Mouse (Mus musculus) midbrain, embryonic 15.5 days (tissue): ENCODE data around the gene Gm45521. TPM values are rescaled to one million over a fixed set of nuclear protein-coding genes. Genes with fewer than 3 reads are reported as not detected.

ENCODE experiments used
- ATAC-seq: fragments of 200-750 bp; cut with Nextera tagmentation; replicated peaks from 2 replicates; pipeline ENCODE4 v1.8.0; 2017; ENCODE audit warnings: moderate TSS enrichment
- H3K27ac ChIP-seq: fragments of 300-500 bp; sonication (generic); 2 replicates; pipeline ENCODE4 v1.5.1; 2015; ENCODE audit warnings: mild to moderate bottlenecking, inconsistent platforms
- H3K27me3 ChIP-seq: fragments of 300-500 bp; sonication (generic); replicated peaks from 2 replicates; pipeline ENCODE4 v1.6.1; 2015; ENCODE audit warnings: inconsistent platforms
- H3K36me3 ChIP-seq: fragments of 300-500 bp; sonication (generic); replicated peaks from 2 replicates; pipeline ENCODE4 v1.6.1; 2015; ENCODE audit warnings: inconsistent platforms
- H3K4me1 ChIP-seq: fragments of 300-500 bp; sonication (generic); 2 replicates; pipeline ENCODE4 v1.6.1; 2015; ENCODE audit warnings: inconsistent platforms
- H3K4me2 ChIP-seq: fragments of 300-500 bp; sonication (generic); 2 replicates; pipeline ENCODE4 v1.6.1; 2015; ENCODE audit warnings: inconsistent platforms, mild to moderate bottlenecking, moderate library complexity
- H3K4me3 ChIP-seq: fragments of 300-500 bp; sonication (generic); 2 replicates; pipeline ENCODE4 v1.5.1; 2015; ENCODE audit warnings: mild to moderate bottlenecking, inconsistent platforms
- H3K9ac ChIP-seq: fragments of 300-500 bp; sonication (generic); 2 replicates; pipeline ENCODE4 v1.6.1; 2015; ENCODE audit warnings: mild to moderate bottlenecking, inconsistent platforms
- H3K9me3 ChIP-seq: fragments of 300-500 bp; sonication (generic); 2 replicates; pipeline ENCODE4 v1.6.1; 2016; ENCODE audit warnings: inconsistent platforms
- WGBS: fragments of 180-500 bp; shearing (Covaris S2); methylation state at CpG from one replicate; pipeline ENCODE4 v1.1.7; 2015; ENCODE audit warnings: mixed read lengths; 5-methylcytosine and 5-hydroxymethylcytosine counted together
- polyA plus RNA-seq: library from polyadenylated mRNA; unstranded; fragments of >200 nt; fragmentation: Nextera tagmentation; extraction: Ambion mirVana; gene quantifications from 2 replicates; pipeline ENCODE4 v1.2.1, GENCODE M21; 2015

Gm45521 gene
- 0.71 TPM in 1 of 2 replicates, not detected in the other for polyA plus RNA-seq

- H3K36me3 ChIP-seq: no peaks in the 10 kb centered on the region
- ATAC-seq: peak; percentile 48; the same call in 1 of the 2 replicates
- no peaks in the 10 kb centered on the region for H3K4me1 ChIP-seq
- no peaks in the 10 kb centered on the region for H3K27me3 ChIP-seq
- no peak within 1 kb of the TSS for H3K4me3 ChIP-seq
- no peak within 1 kb of the TSS for H3K4me2 ChIP-seq
- no peak within 1 kb of the TSS for H3K9ac ChIP-seq
- no peaks in the 10 kb centered on the region for H3K9me3 ChIP-seq
- WGBS: 42% methylated on average over 9 of the region's 9 CpGs
- H3K27ac ChIP-seq: no peak within 1 kb of the TSS
These were observed at the start of gene Gm45521 for GRCm38 (mm10) chr14:7957049-7957448. Gene Gm45521, plus strand, starts transcription at chr14:7957288.

- H3K4me3 ChIP-seq: no peak overlapping the region
- H3K36me3 ChIP-seq: peaks cover 20% of the 10 kb centered on the region; the same call in 1 of the 2 replicates
- 68% methylated on average over 10 of the region's 10 CpGs for WGBS
- H3K9ac ChIP-seq: no peak overlapping the region
- H3K4me1 ChIP-seq: no peaks in the 10 kb centered on the region
- no peaks in the 10 kb centered on the region for H3K27me3 ChIP-seq
- no peak overlapping the region for H3K27ac ChIP-seq
- no peak for ATAC-seq
- no peak overlapping the region for H3K4me2 ChIP-seq
- no peaks in the 10 kb centered on the region for H3K9me3 ChIP-seq
These were observed 47.6 kb upstream of the Gm45521 start for GRCm38 (mm10) chr14:7909472-7909871.

GRCm38 (mm10) chr14:7913842-7914241, 43.2 kb upstream of the Gm45521 start:
- H3K27me3 ChIP-seq: no peaks in the 10 kb centered on the region
- no peak overlapping the region for H3K4me3 ChIP-seq
- 70% methylated on average over 7 of the region's 7 CpGs for WGBS
- H3K36me3 ChIP-seq: peaks cover 25% of the 10 kb centered on the region
- no peaks in the 10 kb centered on the region for H3K4me1 ChIP-seq
- no peak overlapping the region for H3K4me2 ChIP-seq
- no peak overlapping the region for H3K27ac ChIP-seq
- no peaks in the 10 kb centered on the region for H3K9me3 ChIP-seq
- ATAC-seq: peak; percentile 30; the same call in 1 of the 2 replicates
- H3K9ac ChIP-seq: no peak overlapping the region

GRCm38 (mm10) chr14:7914461-7914860, 42.6 kb upstream of the Gm45521 start:
- no peak overlapping the region for H3K27ac ChIP-seq

GRCm38 (mm10) chr14:7918150-7918991, 38.7 kb upstream of the Gm45521 start:
- H3K27ac ChIP-seq: no peak overlapping the region
- H3K4me2 ChIP-seq: no peak overlapping the region
- no peak overlapping the region for H3K9ac ChIP-seq
- ATAC-seq: no peak
- H3K4me1 ChIP-seq: no peaks in the 10 kb centered on the region
- peaks cover 32% of the 10 kb centered on the region for H3K36me3 ChIP-seq
- no peak overlapping the region for H3K4me3 ChIP-seq
- 77% methylated on average over 6 of the region's 6 CpGs for WGBS
- H3K9me3 ChIP-seq: no peaks in the 10 kb centered on the region
- H3K27me3 ChIP-seq: no peaks in the 10 kb centered on the region

More at GRCm38 (mm10) chr14:7914461-7914860, 42.6 kb upstream of the Gm45521 start:
- no peak overlapping the region for H3K4me3 ChIP-seq
- 77% methylated on average over 4 of the region's 4 CpGs for WGBS
- H3K9me3 ChIP-seq: no peaks in the 10 kb centered on the region
- peaks cover 29% of the 10 kb centered on the region for H3K36me3 ChIP-seq
- H3K4me2 ChIP-seq: no peak overlapping the region
- no peaks in the 10 kb centered on the region for H3K4me1 ChIP-seq
- ATAC-seq: peak; percentile 41; the same call in 1 of the 2 replicates
- H3K9ac ChIP-seq: no peak overlapping the region
- no peaks in the 10 kb centered on the region for H3K27me3 ChIP-seq

GRCm38 (mm10) chr14:7919309-7919708, 37.8 kb upstream of the Gm45521 start:
- Histone ChIP-seq H3K4me1 (no peaks in the 10 kb centered on the region), H3K27me3 (no peaks in the 10 kb centered on the region), H3K36me3 (peaks cover 36% of the 10 kb centered on the region), H3K27ac (no peak overlapping the region), H3K9me3 (no peaks in the 10 kb centered on the region), H3K9ac (no peak overlapping the region), H3K4me3 (no peak overlapping the region), H3K4me2 (no peak overlapping the region)
- 93% methylated on average over 5 of the region's 5 CpGs for WGBS
- ATAC-seq: no peak

GRCm38 (mm10) chr14:7919921-7920320, 37.2 kb upstream of the Gm45521 start:
- Histone ChIP-seq H3K4me3 (no peak overlapping the region), H3K4me2 (no peak overlapping the region), H3K27ac (no peak overlapping the region), H3K9me3 (no peaks in the 10 kb centered on the region), H3K36me3 (peaks cover 36% of the 10 kb centered on the region), H3K4me1 (no peaks in the 10 kb centered on the region), H3K27me3 (no peaks in the 10 kb centered on the region), H3K9ac (no peak overlapping the region)
- 79% methylated on average over 4 of the region's 4 CpGs for WGBS
- ATAC-seq: no peak

GRCm38 (mm10) chr14:7921459-7921858, 35.6 kb upstream of the Gm45521 start:
- WGBS: 91% methylated on average over 5 of the region's 5 CpGs
- H3K27ac ChIP-seq: no peak overlapping the region
- H3K36me3 ChIP-seq: peaks cover 38% of the 10 kb centered on the region
- H3K4me1 ChIP-seq: no peaks in the 10 kb centered on the region
- H3K4me3 ChIP-seq: no peak overlapping the region
- no peak overlapping the region for H3K4me2 ChIP-seq
- no peak for ATAC-seq
- H3K27me3 ChIP-seq: no peaks in the 10 kb centered on the region
- H3K9me3 ChIP-seq: no peaks in the 10 kb centered on the region
- no peak overlapping the region for H3K9ac ChIP-seq

- Histone ChIP-seq H3K9me3 (no peaks in the 10 kb centered on the region), H3K27me3 (no peaks in the 10 kb centered on the region), H3K4me3 (no peak overlapping the region), H3K27ac (no peak overlapping the region), H3K4me2 (no peak overlapping the region), H3K4me1 (no peaks in the 10 kb centered on the region), H3K36me3 (peaks cover 30% of the 10 kb centered on the region; the same call in 1 of the 2 replicates), H3K9ac (no peak overlapping the region)
- ATAC-seq: no peak
These were observed 33.5 kb upstream of the Gm45521 start for GRCm38 (mm10) chr14:7923635-7924034.

GRCm38 (mm10) chr14:7928362-7928761, 28.7 kb upstream of the Gm45521 start:
- no peaks in the 10 kb centered on the region for H3K9me3 ChIP-seq
- no peaks in the 10 kb centered on the region for H3K27me3 ChIP-seq
- no peak overlapping the region for H3K4me2 ChIP-seq
- no peak overlapping the region for H3K27ac ChIP-seq
- no peak for ATAC-seq
- no peak overlapping the region for H3K4me3 ChIP-seq
- H3K36me3 ChIP-seq: peaks cover 47% of the 10 kb centered on the region; the same call in 1 of the 2 replicates
- no peaks in the 10 kb centered on the region for H3K4me1 ChIP-seq
- H3K9ac ChIP-seq: no peak overlapping the region
- 100% methylated on average over 1 of the region's 1 CpGs for WGBS

- H3K9ac ChIP-seq: no peak overlapping the region
- no peak overlapping the region for H3K4me3 ChIP-seq
- peaks cover 46% of the 10 kb centered on the region; the same call in 1 of the 2 replicates for H3K36me3 ChIP-seq
- H3K27ac ChIP-seq: no peak overlapping the region
- H3K4me1 ChIP-seq: no peaks in the 10 kb centered on the region
- 93% methylated on average over 7 of the region's 7 CpGs for WGBS
- no peaks in the 10 kb centered on the region for H3K27me3 ChIP-seq
- ATAC-seq: no peak
- H3K4me2 ChIP-seq: no peak overlapping the region
- H3K9me3 ChIP-seq: no peaks in the 10 kb centered on the region
These were observed 28.1 kb upstream of the Gm45521 start for GRCm38 (mm10) chr14:7929029-7929428.

GRCm38 (mm10) chr14:7932151-7932550, 24.9 kb upstream of the Gm45521 start:
- H3K4me1 ChIP-seq: peaks cover 7% of the 10 kb centered on the region; the same call in 1 of the 2 replicates
- no peak for ATAC-seq
- no peaks in the 10 kb centered on the region for H3K27me3 ChIP-seq
- H3K4me3 ChIP-seq: no peak overlapping the region
- H3K9me3 ChIP-seq: no peaks in the 10 kb centered on the region
- no peak overlapping the region for H3K9ac ChIP-seq
- H3K27ac ChIP-seq: no peak overlapping the region
- 94% methylated on average over 4 of the region's 4 CpGs for WGBS
- H3K4me2 ChIP-seq: no peak overlapping the region
- H3K36me3 ChIP-seq: peaks cover 53% of the 10 kb centered on the region

GRCm38 (mm10) chr14:7934166-7934565, 22.9 kb upstream of the Gm45521 start:
- no peaks in the 10 kb centered on the region for H3K9me3 ChIP-seq
- ATAC-seq: no peak
- no peak overlapping the region for H3K9ac ChIP-seq
- H3K4me2 ChIP-seq: no peak overlapping the region
- H3K4me1 ChIP-seq: peaks cover 8% of the 10 kb centered on the region; the same call in 1 of the 2 replicates
- no peaks in the 10 kb centered on the region for H3K27me3 ChIP-seq
- H3K36me3 ChIP-seq: peaks cover 40% of the 10 kb centered on the region
- 94% methylated on average over 7 of the region's 7 CpGs for WGBS
- no peak overlapping the region for H3K4me3 ChIP-seq
- no peak overlapping the region for H3K27ac ChIP-seq
